Mouse (Mus musculus) midbrain, embryonic 14.5 days (tissue): ENCODE data around the gene Aqp3. TPM values are rescaled to one million over a fixed set of nuclear protein-coding genes. Genes with fewer than 3 reads are reported as not detected.

ENCODE experiments used
- ATAC-seq: fragments of 200-750 bp; cut with Nextera tagmentation; 2 replicates; pipeline ENCODE4 v1.8.0; 2017; ENCODE audit warnings: moderate number of reproducible peaks, moderate library complexity; ENCODE audit not compliant: low FRiP score, low TSS enrichment
- DNase-seq: peaks from one replicate; pipeline ENCODE4 v3.0.0-alpha.2; 2015
- H3K27ac ChIP-seq: fragments of 300-500 bp; sonication (generic); replicated peaks from 2 replicates; pipeline ENCODE4 v1.5.1; 2014; ENCODE audit warnings: mild to moderate bottlenecking, low read depth, low read length, moderate library complexity
- H3K27me3 ChIP-seq: fragments of 300-500 bp; sonication (generic); 2 replicates; pipeline ENCODE4 v1.6.1; 2014; ENCODE audit warnings: low read length, control low read depth, mixed read lengths; ENCODE audit not compliant: control insufficient read depth, insufficient read depth
- H3K36me3 ChIP-seq: fragments of 300-500 bp; sonication (generic); 2 replicates; pipeline ENCODE4 v1.6.1; 2014; ENCODE audit warnings: low read length, control low read depth; ENCODE audit not compliant: control insufficient read depth, insufficient read depth
- H3K4me1 ChIP-seq: fragments of 300-500 bp; sonication (generic); 2 replicates; pipeline ENCODE4 v1.6.1; 2014; ENCODE audit warnings: mild to moderate bottlenecking, antibody characterized with exemption, low read length, control low read depth; ENCODE audit not compliant: control insufficient read depth, insufficient read depth
- H3K4me2 ChIP-seq: fragments of 300-500 bp; sonication (generic); 2 replicates; pipeline ENCODE4 v1.6.1; 2014; ENCODE audit warnings: mild to moderate bottlenecking, low read length, moderate library complexity
- H3K4me3 ChIP-seq: fragments of 300-500 bp; sonication (generic); replicated peaks from 2 replicates; pipeline ENCODE4 v1.5.1; 2014; ENCODE audit warnings: low read depth, low read length
- H3K9ac ChIP-seq: fragments of 300-500 bp; sonication (generic); replicated peaks from 2 replicates; pipeline ENCODE4 v1.6.1; 2014; ENCODE audit warnings: mild to moderate bottlenecking, low read length, moderate library complexity
- H3K9me3 ChIP-seq: fragments of 300-500 bp; sonication (generic); 2 replicates; pipeline ENCODE4 v1.6.1; 2016; ENCODE audit warnings: low read length, control low read depth, mixed read lengths; ENCODE audit not compliant: control insufficient read depth
- WGBS: fragments of 180-500 bp; shearing (Covaris S2); extraction: QIAGEN DNeasy Blood & Tissue Kit; methylation state at CpG from one replicate; pipeline ENCODE4 v1.1.7; 2014; 5-methylcytosine and 5-hydroxymethylcytosine counted together
- polyA plus RNA-seq: library from polyadenylated mRNA; unstranded; fragments of >200 nt; fragmentation: Nextera tagmentation; extraction: Ambion mirVana; gene quantifications from 2 replicates; pipeline ENCODE4 v1.2.1, GENCODE M21; 2014

Gene Aqp3
- polyA plus RNA-seq, 1 experiment from 2014 or later: not detected

- Histone ChIP-seq H3K9ac (no peak overlapping the region), H3K4me3 (no peak overlapping the region), H3K9me3 (no peaks in the 10 kb centered on the region), H3K27ac (no peak overlapping the region), H3K4me2 (no peak overlapping the region), H3K4me1 (peaks cover 8% of the 10 kb centered on the region; the same call in 1 of the 2 replicates), H3K27me3 (peaks cover 20% of the 10 kb centered on the region), H3K36me3 (no peaks in the 10 kb centered on the region)
- no peak for ATAC-seq
- peak; percentile 18 for DNase-seq
- 61% methylated on average over 8 of the region's 8 CpGs for WGBS
Measured at GRCm38 (mm10) chr4:41096169-41096568, 1.8 kb downstream of the Aqp3 start.

GRCm38 (mm10) chr4:41094361-41094760, 3.6 kb downstream of the Aqp3 start:
- ATAC-seq (no peak), DNase-seq (peak; percentile 19)
- Histone ChIP-seq H3K4me2 (no peak overlapping the region), H3K27ac (no peak overlapping the region), H3K36me3 (no peaks in the 10 kb centered on the region), H3K9me3 (no peaks in the 10 kb centered on the region), H3K27me3 (peaks cover 17% of the 10 kb centered on the region), H3K4me3 (no peak overlapping the region), H3K9ac (no peak overlapping the region), H3K4me1 (peaks cover 8% of the 10 kb centered on the region; the same call in 1 of the 2 replicates)
- 69% methylated on average over 9 of the region's 9 CpGs for WGBS

- no peak overlapping the region for H3K4me2 ChIP-seq
- WGBS: 89% methylated on average over 1 of the region's 1 CpGs
- DNase-seq (no peak), ATAC-seq (no peak)
- no peaks in the 10 kb centered on the region for H3K36me3 ChIP-seq
- no peak overlapping the region for H3K27ac ChIP-seq
- no peaks in the 10 kb centered on the region for H3K4me1 ChIP-seq
- peaks cover 17% of the 10 kb centered on the region for H3K27me3 ChIP-seq
- H3K4me3 ChIP-seq: no peak overlapping the region
- H3K9me3 ChIP-seq: no peaks in the 10 kb centered on the region
- H3K9ac ChIP-seq: no peak overlapping the region
Measured at GRCm38 (mm10) chr4:41092958-41093357, 5.0 kb downstream of the Aqp3 start.

GRCm38 (mm10) chr4:41091391-41091790, 6.6 kb downstream of the Aqp3 start:
- no peaks in the 10 kb centered on the region for H3K36me3 ChIP-seq
- no peak overlapping the region for H3K9ac ChIP-seq
- ATAC-seq (no peak), DNase-seq (no peak)
- H3K4me1 ChIP-seq: no peaks in the 10 kb centered on the region
- H3K9me3 ChIP-seq: no peaks in the 10 kb centered on the region
- 66% methylated on average over 3 of the region's 3 CpGs for WGBS
- H3K4me3 ChIP-seq: no peak overlapping the region
- peaks cover 5% of the 10 kb centered on the region; the same call in 1 of the 2 replicates for H3K27me3 ChIP-seq
- no peak overlapping the region for H3K4me2 ChIP-seq
- H3K27ac ChIP-seq: no peak overlapping the region

GRCm38 (mm10) chr4:41089705-41090104, 8.3 kb downstream of the Aqp3 start:
- Histone ChIP-seq H3K9me3 (no peaks in the 10 kb centered on the region), H3K4me2 (no peak overlapping the region), H3K9ac (no peak overlapping the region), H3K4me1 (no peaks in the 10 kb centered on the region), H3K36me3 (no peaks in the 10 kb centered on the region), H3K27me3 (no peaks in the 10 kb centered on the region), H3K27ac (no peak overlapping the region), H3K4me3 (no peak overlapping the region)
- DNase-seq: no peak
- ATAC-seq: no peak
- 87% methylated on average over 2 of the region's 2 CpGs for WGBS

GRCm38 (mm10) chr4:41089189-41089588, 8.8 kb downstream of the Aqp3 start:
- ATAC-seq (no peak), DNase-seq (no peak)
- Histone ChIP-seq H3K4me1 (no peaks in the 10 kb centered on the region), H3K4me3 (no peak overlapping the region), H3K36me3 (no peaks in the 10 kb centered on the region), H3K9me3 (no peaks in the 10 kb centered on the region), H3K4me2 (no peak overlapping the region), H3K27me3 (no peaks in the 10 kb centered on the region), H3K9ac (no peak overlapping the region), H3K27ac (no peak overlapping the region)
- WGBS: 82% methylated on average over 4 of the region's 4 CpGs

- Histone ChIP-seq H3K27me3 (no peaks in the 10 kb centered on the region), H3K4me2 (no peak overlapping the region), H3K9ac (no peak overlapping the region), H3K36me3 (no peaks in the 10 kb centered on the region), H3K27ac (no peak overlapping the region), H3K4me1 (no peaks in the 10 kb centered on the region), H3K9me3 (no peaks in the 10 kb centered on the region), H3K4me3 (no peak overlapping the region)
- DNase-seq: no peak
- WGBS: 88% methylated on average over 16 of the region's 16 CpGs
- no peak for ATAC-seq
Measured at GRCm38 (mm10) chr4:41087459-41088298, 10.3 kb downstream of the Aqp3 start.

GRCm38 (mm10) chr4:41086947-41087346, 11.0 kb downstream of the Aqp3 start:
- no peak for ATAC-seq
- Histone ChIP-seq H3K4me3 (no peak overlapping the region), H3K4me1 (no peaks in the 10 kb centered on the region), H3K27me3 (no peaks in the 10 kb centered on the region), H3K9me3 (no peaks in the 10 kb centered on the region), H3K27ac (no peak overlapping the region), H3K36me3 (no peaks in the 10 kb centered on the region), H3K9ac (no peak overlapping the region), H3K4me2 (no peak overlapping the region)
- WGBS: 81% methylated on average over 9 of the region's 9 CpGs
- DNase-seq: no peak

- no peak for ATAC-seq
Measured at GRCm38 (mm10) chr4:41084819-41085218, 13.2 kb downstream of the Aqp3 start.

More at GRCm38 (mm10) chr4:41084819-41085218, 13.2 kb downstream of the Aqp3 start:
- Histone ChIP-seq H3K27ac (no peak overlapping the region), H3K36me3 (no peaks in the 10 kb centered on the region), H3K4me3 (no peak overlapping the region), H3K9me3 (0 out of 2 replicates have a peak, but pooled peaks cover 2% of the 10 kb centered on the region), H3K4me1 (no peaks in the 10 kb centered on the region), H3K9ac (no peak overlapping the region), H3K4me2 (no peak overlapping the region), H3K27me3 (no peaks in the 10 kb centered on the region)
- DNase-seq: no peak
- WGBS: 89% methylated on average over 4 of the region's 4 CpGs
